Mouse (Mus musculus): ENCODE results near the gene Hspb8.

GRCm38 (mm10) chr5:116400042-116400730 is 22.5 kb downstream of the Hspb8 start:
- TF ChIP-seq CTCF (IDR thresholded peaks at IDR 0.05; ENCODE audit: low read depth) (no peak), EP300 (optimal IDR thresholded peaks at IDR 0.05) (no peak)
